Comparison of ENCODE assay signal across 9 mouse cellular contexts in the genomic region with DNA sequence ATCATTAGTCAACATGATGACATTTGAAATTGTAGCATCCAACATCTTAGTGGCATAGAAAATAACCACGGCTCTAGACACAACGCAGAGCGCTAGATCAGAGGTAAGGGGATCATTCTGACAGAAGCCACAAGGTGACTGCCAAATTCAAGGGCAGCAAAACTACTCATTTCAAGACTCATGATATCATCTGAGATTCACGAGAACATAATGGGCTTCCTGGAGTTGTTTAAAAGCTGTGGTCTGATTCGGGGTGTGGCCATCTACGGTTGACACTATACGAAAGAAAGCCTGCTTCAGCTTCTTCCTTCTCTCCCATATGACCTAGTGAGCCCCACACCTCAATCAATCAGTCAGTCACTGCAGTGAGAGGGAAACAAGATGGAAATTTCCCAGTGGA.
DNase-seq lines count a peak whose midpoint lies in the region; ATAC-seq and TF ChIP-seq lines count a peak whose summit lies in the region.
"Had no signal": no experiment of that assay in that cellular context is flagged by ENCODE, and none has a peak within 500 bp of the region (broad histone marks: within the 10 kb centered on the region; RNA-seq: fewer than 3 reads in every experiment).

No protein-coding gene starts in this region.

- no peak for ATAC-seq in kidney, embryonic 15.5 days (replicated peaks; ENCODE audit: low FRiP score)
- ATAC-seq in kidney, embryonic 14.5 days (ENCODE audit: low FRiP score, low TSS enrichment) = no peak
- ATAC-seq in embryonic facial prominence, embryonic 14.5 days (ENCODE audit: low read depth) = no peak
- peak; percentile 35 for ATAC-seq in megakaryocyte progenitor cell, adult 5-6 weeks (replicated peaks; ENCODE audit: poor library complexity)

- no peaks in the 10 kb centered on the region for H3K9me3 ChIP-seq in kidney, embryonic 15.5 days (replicated peaks)
- H3K9me3 ChIP-seq in kidney, embryonic 14.5 days (ENCODE audit: control insufficient read depth, low read length) = no peaks in the 10 kb centered on the region
- no peaks in the 10 kb centered on the region for H3K9me3 ChIP-seq in CH12.LX (replicated peaks; ENCODE audit: low read length)
- no peaks in the 10 kb centered on the region for H3K9me3 ChIP-seq in embryonic facial prominence, embryonic 14.5 days (ENCODE audit: control insufficient read depth, low read length)
- H3K9me3 ChIP-seq: midbrain, embryonic 12.5 days had no signal

- WGBS in kidney, embryonic 15.5 days = 78% methylated on average over 7 of the region's 7 CpGs
- 82% methylated on average over 7 of the region's 7 CpGs for WGBS in kidney, embryonic 14.5 days
- 79% methylated on average over 7 of the region's 7 CpGs for WGBS in embryonic facial prominence, embryonic 14.5 days
- WGBS in thymus, adult 2 months = 52% methylated on average over 7 of the region's 7 CpGs

- H3K4me1 ChIP-seq in kidney, embryonic 15.5 days = peaks cover 21% of the 10 kb centered on the region; the same call in 1 of the 2 replicates
- peaks cover 3% of the 10 kb centered on the region; the same call in 1 of the 2 replicates for H3K4me1 ChIP-seq in kidney, embryonic 14.5 days (ENCODE audit: control insufficient read depth, insufficient read depth, low read length)
- H3K4me1 ChIP-seq in CH12.LX (ENCODE audit: control insufficient read depth in 1 of 2, insufficient read depth in 2 of 2) = peaks cover 5 to 7% of the 10 kb centered on the region in 2 experiments; a peak in 3 of 4 replicates
- H3K4me1 ChIP-seq in embryonic facial prominence, embryonic 14.5 days (ENCODE audit: control insufficient read depth, insufficient read depth, low read length) = peaks cover 9% of the 10 kb centered on the region; the same call in 1 of the 2 replicates
- H3K4me1 ChIP-seq in thymus, adult 2 months (replicated peaks; ENCODE audit: control insufficient read depth, insufficient read depth, low read length) = no peaks in the 10 kb centered on the region

- peak overlapping the region; percentile 80 for H3K4me2 ChIP-seq in kidney, embryonic 15.5 days
- no peak overlapping the region for H3K4me2 ChIP-seq in kidney, embryonic 14.5 days (replicated peaks; ENCODE audit: low read depth, low read length)
- no peak overlapping the region; the same call in 1 of the 2 replicates for H3K4me2 ChIP-seq in CH12.LX (ENCODE audit: insufficient read depth, low read depth, poor library complexity, severe bottlenecking)
- H3K4me2 ChIP-seq in embryonic facial prominence, embryonic 14.5 days (ENCODE audit: low read depth, low read length) = peak overlapping the region; percentile 84

- in situ Hi-C loops in CH12.LX (cut with MboI; ENCODE audit: low pct_ligation_motif_present, low pct_unique_long_range_greater_than_20kb, low sequenced_read_pairs) = no loop called here

- peaks cover 6% of the 10 kb centered on the region; the same call in 1 of the 2 replicates for H3K27me3 ChIP-seq in kidney, embryonic 15.5 days
- H3K27me3 ChIP-seq in kidney, embryonic 14.5 days (ENCODE audit: control insufficient read depth, insufficient read depth, low read length) = no peaks in the 10 kb centered on the region
- H3K27me3 ChIP-seq in CH12.LX (replicated peaks) = no peaks in the 10 kb centered on the region
- H3K27me3 ChIP-seq in embryonic facial prominence, embryonic 14.5 days (replicated peaks; ENCODE audit: control insufficient read depth, insufficient read depth, low read length) = no peaks in the 10 kb centered on the region
- no peaks in the 10 kb centered on the region for H3K27me3 ChIP-seq in thymus, adult 2 months (ENCODE audit: control insufficient read depth, insufficient read depth, low read length)

- peak; percentile 26 for DNase-seq in CH12.LX (ENCODE audit: extremely low read depth)
- no peak for DNase-seq in embryonic facial prominence, embryonic 14.5 days (ENCODE audit: low spot score)
- DNase-seq in thymus, adult 2 months = no peak
- no peak for DNase-seq in layer of hippocampus, postnatal 36 days
- DNase-seq in thymus, postnatal 10 days (ENCODE audit: low spot score in 2 of 2) = no peak

- dilution Hi-C loops in CH12.LX (cut with MboI; ENCODE audit: extremely low pct_ligation_motif_present, extremely low pct_unique_long_range_greater_than_20kb, low sequenced_read_pairs) = no loop called here

- H3K27ac ChIP-seq in kidney, embryonic 15.5 days = no peak overlapping the region
- no peak overlapping the region for H3K27ac ChIP-seq in kidney, embryonic 14.5 days (ENCODE audit: low read depth, low read length)
- H3K27ac ChIP-seq in CH12.LX (ENCODE audit: insufficient read depth, low read depth) = no peak overlapping the region
- H3K27ac ChIP-seq in embryonic facial prominence, embryonic 14.5 days (replicated peaks; ENCODE audit: low read depth, low read length) = no peak overlapping the region
- no peak overlapping the region for H3K27ac ChIP-seq in thymus, adult 2 months (ENCODE audit: control insufficient read depth, insufficient read depth, low read length)

- no peak for TF ChIP-seq CTCF in CH12.LX (conservative IDR thresholded peaks at IDR 0.05 in 1 of 2, IDR thresholded peaks at IDR 0.05 in 1 of 2; ENCODE audit: low read depth in 2 of 2, low read length in 2 of 2)
- no peak for TF ChIP-seq CTCF in thymus, adult 2 months (IDR thresholded peaks at IDR 0.05; ENCODE audit: borderline replicate concordance, control insufficient read depth, extremely low read depth, insufficient read depth, low read length, poor library complexity)

- H3K9ac ChIP-seq in kidney, embryonic 15.5 days = no peak overlapping the region
- H3K9ac ChIP-seq in kidney, embryonic 14.5 days (ENCODE audit: low read depth, low read length) = no peak overlapping the region
- no peak overlapping the region for H3K9ac ChIP-seq in CH12.LX (ENCODE audit: insufficient read depth, low read depth)
- H3K9ac ChIP-seq in embryonic facial prominence, embryonic 14.5 days (ENCODE audit: low read depth, low read length) = no peak overlapping the region

- no peak for TF ChIP-seq RAD21 in CH12.LX (IDR thresholded peaks at IDR 0.05; ENCODE audit: low read depth, low read length)

- H3K79me2 ChIP-seq in CH12.LX (replicated peaks; ENCODE audit: control insufficient read depth, extremely low read depth, insufficient read depth, poor library complexity, severe bottlenecking) = no peaks in the 10 kb centered on the region

- no peaks in the 10 kb centered on the region for H3K36me3 ChIP-seq in kidney, embryonic 15.5 days
- H3K36me3 ChIP-seq in kidney, embryonic 14.5 days (ENCODE audit: control insufficient read depth, insufficient read depth, low read length) = no peaks in the 10 kb centered on the region
- no peaks in the 10 kb centered on the region for H3K36me3 ChIP-seq in CH12.LX (replicated peaks in 1 of 2; ENCODE audit: control insufficient read depth in 1 of 2, insufficient read depth in 1 of 2, low read length in 1 of 2)
- H3K36me3 ChIP-seq in embryonic facial prominence, embryonic 14.5 days (ENCODE audit: control insufficient read depth, insufficient read depth, low read length) = no peaks in the 10 kb centered on the region
- no peaks in the 10 kb centered on the region for H3K36me3 ChIP-seq in thymus, adult 2 months (ENCODE audit: control insufficient read depth, insufficient read depth, low read length)
- H3K36me3 ChIP-seq: midbrain, embryonic 12.5 days had no signal

- TF ChIP-seq EP300 in CH12.LX (IDR thresholded peaks at IDR 0.05; ENCODE audit: low read length) = no peak

- no peak overlapping the region for H3K4me3 ChIP-seq in kidney, embryonic 15.5 days (replicated peaks)
- H3K4me3 ChIP-seq in kidney, embryonic 14.5 days (ENCODE audit: low read length) = no peak overlapping the region
- H3K4me3 ChIP-seq in CH12.LX (replicated peaks in 1 of 3; ENCODE audit: low read depth in 2 of 3, low read length in 2 of 3, poor library complexity in 1 of 3) = no peak overlapping the region
- H3K4me3 ChIP-seq in embryonic facial prominence, embryonic 14.5 days (ENCODE audit: low read depth, low read length) = no peak overlapping the region
- no peak overlapping the region for H3K4me3 ChIP-seq in thymus, adult 2 months (ENCODE audit: control insufficient read depth, insufficient read depth, low read length)

- no peak for TF ChIP-seq POLR2A in CH12.LX (IDR thresholded peaks at IDR 0.05; ENCODE audit: low read depth, low read length)
- TF ChIP-seq POLR2A in thymus, adult 2 months (IDR thresholded peaks at IDR 0.05; ENCODE audit: control insufficient read depth, extremely low read depth, insufficient read depth, low read length, poor library complexity) = no peak

TF ChIP-seq in CH12.LX, 34 proteins besides CTCF, POLR2A, EP300 and RAD21:
- TF ChIP-seq JUND (conservative IDR thresholded peaks at IDR 0.05; ENCODE audit: low read depth, low read length) (0 out of 2 replicates have a peak, but pooled peaks have one; percentile 33), JUN (IDR thresholded peaks at IDR 0.05; ENCODE audit: insufficient read depth, low read depth, low read length) (peak; percentile 39; the same call in 1 of the 2 replicates), IRF4 (IDR thresholded peaks at IDR 0.05; ENCODE audit: low read depth, low read length) (peak; percentile 51; the same call in 1 of the 2 replicates), NELFE (IDR thresholded peaks at IDR 0.05; ENCODE audit: low read depth, low read length) (no peak), MAZ (IDR thresholded peaks at IDR 0.05; ENCODE audit: low read depth, low read length) (no peak), MAFK (IDR thresholded peaks at IDR 0.05; ENCODE audit: insufficient replicate concordance, low read length) (no peak), BHLHE40 (IDR thresholded peaks at IDR 0.05; ENCODE audit: low read depth, low read length) (peak; percentile 55), MAX (IDR thresholded peaks at IDR 0.05; ENCODE audit: low read length) (no peak), SMC3 (IDR thresholded peaks at IDR 0.05; ENCODE audit: low read depth, low read length) (no peak), ETS1 (conservative IDR thresholded peaks at IDR 0.05; ENCODE audit: low read depth, low read length) (peak; percentile 46)
TF ChIP-seq in CH12.LX: peak in this region for 5.

Comparison
In these comparisons a context has a peak if more than half of its experiments do, and no peak if none do; other contexts are left out.
1. H3K4me2 ChIP-seq: peak in kidney, embryonic 15.5 days (single experiment) and embryonic facial prominence, embryonic 14.5 days (single experiment); none in kidney, embryonic 14.5 days (single experiment) and CH12.LX (single experiment).